Mouse (Mus musculus) liver, postnatal 0 days (tissue): ENCODE measurements at regions not wholly inside any gene's neighbourhood (a gene's known extent, or its start where the extent isn't known, plus 50 kb on each side); places are given as distances from the start of the nearest gene placed in this dataset.

Experiments used
- ATAC-seq: fragments of 200-750 bp; cut with Nextera tagmentation; 2 replicates; pipeline ENCODE4 v1.8.0; 2017; ENCODE audit warnings: mild to moderate bottlenecking, moderate library complexity
- DNase-seq: peaks from one replicate; pipeline ENCODE4 v3.0.0-alpha.2; 2016
- H3K27ac ChIP-seq: fragments of 300-500 bp; sonication (generic); 2 replicates; pipeline ENCODE4 v1.5.1; 2014; ENCODE audit warnings: antibody characterized with exemption, moderate library complexity, mild to moderate bottlenecking, low read depth
- H3K27me3 ChIP-seq: fragments of 300-500 bp; sonication (generic); 2 replicates; pipeline ENCODE4 v1.6.1; 2014; ENCODE audit warnings: low read length, control low read depth, mixed read lengths; ENCODE audit not compliant: insufficient read depth
- H3K36me3 ChIP-seq: fragments of 300-500 bp; sonication (generic); replicated peaks from 2 replicates; pipeline ENCODE4 v1.6.1; 2014; ENCODE audit warnings: mild to moderate bottlenecking, control low read depth, low read length, moderate library complexity, mixed read lengths; ENCODE audit not compliant: insufficient read depth
- H3K4me1 ChIP-seq: fragments of 300-500 bp; sonication (generic); 2 replicates; pipeline ENCODE4 v1.6.1; 2014; ENCODE audit warnings: antibody characterized with exemption, mild to moderate bottlenecking, control low read depth; ENCODE audit not compliant: insufficient read depth
- H3K4me2 ChIP-seq: fragments of 300-500 bp; sonication (generic); 2 replicates; pipeline ENCODE4 v1.6.1; 2014; ENCODE audit warnings: low read depth, mild to moderate bottlenecking, low read length, moderate library complexity, mixed read lengths
- H3K4me3 ChIP-seq: fragments of 300-500 bp; sonication (generic); 2 replicates; pipeline ENCODE4 v1.5.1; 2014; ENCODE audit warnings: low read depth, low read length
- H3K9ac ChIP-seq: fragments of 300-500 bp; sonication (generic); replicated peaks from 2 replicates; pipeline ENCODE4 v1.6.1; 2014; ENCODE audit warnings: mild to moderate bottlenecking, moderate library complexity
- H3K9me3 ChIP-seq: fragments of 300-500 bp; sonication (generic); 2 replicates; pipeline ENCODE4 v1.6.1; 2016; ENCODE audit warnings: mild to moderate bottlenecking, control low read depth, low read length, mixed read lengths
- CTCF ChIP-seq: sonication (generic); IDR thresholded peaks from 2 replicates; pipeline ENCODE4 v1.5.1; 2016; ENCODE audit warnings: antibody characterized with exemption, low read depth
- EP300 ChIP-seq: IDR thresholded peaks from 2 replicates; pipeline ENCODE4 v1.6.1; 2016; ENCODE audit warnings: antibody characterized with exemption, low read depth, mild to moderate bottlenecking
- WGBS: fragments of 180-500 bp; shearing (Covaris S2); extraction: QIAGEN DNeasy Blood & Tissue Kit; methylation state at CpG from one replicate; pipeline ENCODE4 v1.1.7; 2014; ENCODE audit not compliant: insufficient replicate concordance; 5-methylcytosine and 5-hydroxymethylcytosine counted together

- no peaks in the 10 kb centered on the region for H3K36me3 ChIP-seq
- H3K27me3 ChIP-seq = no peaks in the 10 kb centered on the region
- H3K4me3 ChIP-seq = no peak overlapping the region
- 64% methylated on average over 6 of the region's 6 CpGs for WGBS
- H3K4me2 ChIP-seq = no peak overlapping the region
- H3K9me3 ChIP-seq = no peaks in the 10 kb centered on the region
- no peak; the same call in 1 of the 2 replicates for ATAC-seq
- DNase-seq = no peak
- H3K27ac ChIP-seq = no peak overlapping the region
- H3K4me1 ChIP-seq = no peaks in the 10 kb centered on the region
- no peak overlapping the region for H3K9ac ChIP-seq
- no peak for TF ChIP-seq EP300
- TF ChIP-seq CTCF = no peak
Measured at GRCm38 (mm10) chr14:106011991-106012427, 94.0 kb upstream of the Trim52 start.

- H3K27ac ChIP-seq = no peak overlapping the region
- H3K4me3 ChIP-seq = no peak overlapping the region
- no peak for TF ChIP-seq CTCF
- TF ChIP-seq EP300 = no peak
- WGBS = 66% methylated on average over 7 of the region's 7 CpGs
- ATAC-seq (no peak), DNase-seq (no peak)
- H3K9me3 ChIP-seq = no peaks in the 10 kb centered on the region
- H3K27me3 ChIP-seq = no peaks in the 10 kb centered on the region
- H3K36me3 ChIP-seq = no peaks in the 10 kb centered on the region
- H3K4me1 ChIP-seq = no peaks in the 10 kb centered on the region
- 0 out of 2 replicates have a peak overlapping the region, but pooled peaks have one; percentile 18 for H3K4me2 ChIP-seq
- no peak overlapping the region for H3K9ac ChIP-seq
Measured at GRCm38 (mm10) chr14:106022806-106023205, 83.2 kb upstream of the Trim52 start.

- Histone ChIP-seq H3K9ac (no peak overlapping the region), H3K4me1 (no peaks in the 10 kb centered on the region), H3K4me3 (no peak overlapping the region), H3K4me2 (no peak overlapping the region), H3K9me3 (peaks cover 3% of the 10 kb centered on the region; the same call in 1 of the 2 replicates), H3K36me3 (no peaks in the 10 kb centered on the region), H3K27ac (no peak overlapping the region), H3K27me3 (no peaks in the 10 kb centered on the region)
- ATAC-seq = no peak
- no peak for TF ChIP-seq CTCF
- TF ChIP-seq EP300 = no peak
- 59% methylated on average over 4 of the region's 4 CpGs for WGBS
- no peak for DNase-seq
Measured at GRCm38 (mm10) chr14:106026815-106027214, 79.2 kb upstream of the Trim52 start.

GRCm38 (mm10) chr14:106027686-106028085 lies 78.3 kb upstream of the Trim52 start:
- Histone ChIP-seq H3K27ac (no peak overlapping the region), H3K9me3 (peaks cover 3% of the 10 kb centered on the region; the same call in 1 of the 2 replicates), H3K4me2 (no peak overlapping the region), H3K36me3 (no peaks in the 10 kb centered on the region), H3K4me1 (no peaks in the 10 kb centered on the region), H3K4me3 (no peak overlapping the region), H3K9ac (no peak overlapping the region), H3K27me3 (no peaks in the 10 kb centered on the region)
- TF ChIP-seq EP300 = no peak
- no peak for TF ChIP-seq CTCF
- 72% methylated on average over 5 of the region's 5 CpGs for WGBS
- ATAC-seq (no peak), DNase-seq (no peak)

GRCm38 (mm10) chr14:106031094-106031493 lies 74.9 kb upstream of the Trim52 start:
- Histone ChIP-seq H3K27ac (no peak overlapping the region), H3K9ac (no peak overlapping the region), H3K27me3 (no peaks in the 10 kb centered on the region), H3K9me3 (peaks cover 3% of the 10 kb centered on the region; the same call in 1 of the 2 replicates), H3K4me1 (no peaks in the 10 kb centered on the region), H3K4me3 (no peak overlapping the region), H3K4me2 (no peak overlapping the region), H3K36me3 (no peaks in the 10 kb centered on the region)
- DNase-seq = no peak
- TF ChIP-seq CTCF (no peak), EP300 (no peak)
- no peak for ATAC-seq
- 78% methylated on average over 1 of the region's 1 CpGs for WGBS

GRCm38 (mm10) chr14:106033793-106034192 lies 72.2 kb upstream of the Trim52 start:
- no peak for DNase-seq
- H3K4me2 ChIP-seq = no peak overlapping the region
- H3K4me1 ChIP-seq = no peaks in the 10 kb centered on the region
- no peak overlapping the region for H3K4me3 ChIP-seq
- no peaks in the 10 kb centered on the region for H3K36me3 ChIP-seq
- H3K9me3 ChIP-seq = no peaks in the 10 kb centered on the region
- ATAC-seq = no peak
- H3K9ac ChIP-seq = no peak overlapping the region
- no peak overlapping the region for H3K27ac ChIP-seq
- no peak for TF ChIP-seq EP300
- no peak for TF ChIP-seq CTCF
- WGBS = 80% methylated on average over 2 of the region's 2 CpGs
- no peaks in the 10 kb centered on the region for H3K27me3 ChIP-seq
